In genomic region chr1:115533746-115534145, GRCm38 (mm10) we compare ENCODE assay signal across 26 mouse cellular contexts.
DNase-seq lines count a peak whose midpoint lies in the region; ATAC-seq and TF ChIP-seq lines count a peak whose summit lies in the region.
"Had no signal": no experiment of that assay in that cellular context is flagged by ENCODE, and none has a peak within 500 bp of the region (broad histone marks: within the 10 kb centered on the region; RNA-seq: fewer than 3 reads in every experiment).

No protein-coding gene starts in this region.

- 90% methylated on average over 2 of the region's 2 CpGs for WGBS in hindbrain, postnatal 0 days
- 88% methylated on average over 2 of the region's 2 CpGs for WGBS in hindbrain, embryonic 13.5 days
- WGBS in midbrain, embryonic 14.5 days = 92% methylated on average over 2 of the region's 2 CpGs
- WGBS in midbrain, embryonic 10.5 days = 92% methylated on average over 2 of the region's 2 CpGs
- 80% methylated on average over 2 of the region's 2 CpGs for WGBS in kidney, embryonic 16.5 days

- no peak overlapping the region for H3K4me2 ChIP-seq in hindbrain, postnatal 0 days (ENCODE audit: low read depth, low read length)
- no peak overlapping the region for H3K4me2 ChIP-seq in hindbrain, embryonic 13.5 days
- no peak overlapping the region for H3K4me2 ChIP-seq in midbrain, embryonic 14.5 days (ENCODE audit: low read length)
- no peak overlapping the region for H3K4me2 ChIP-seq in kidney, embryonic 16.5 days (replicated peaks; ENCODE audit: low read depth, low read length)
- H3K4me2 ChIP-seq: forebrain, embryonic 13.5 days; heart, embryonic 13.5 days; hindbrain, embryonic 12.5 days; limb, embryonic 13.5 days; liver, embryonic 11.5 days; lung, embryonic 15.5 days; midbrain, embryonic 13.5 days; neural tube, embryonic 15.5 days; stomach, embryonic 15.5 days had no signal

- peak; percentile 3 for DNase-seq in hindbrain, postnatal 0 days (ENCODE audit: low spot score)
- peak; percentile 34 for DNase-seq in midbrain, embryonic 14.5 days
- DNase-seq in midbrain, embryonic 10.5 days (ENCODE audit: low spot score) = no peak
- DNase-seq in brain, embryonic 14.5 days (ENCODE audit: low read depth) = peak; percentile 19
- peak; percentile 6 for DNase-seq in retina, postnatal 1 day
- DNase-seq: adrenal gland, postnatal 14 days; cerebellum, adult 18-20 months; heart, postnatal 14 days; kidney, adult 9 months; kidney, postnatal 14 days; lung, postnatal 36 days; thymus, adult 18-20 months; thymus, postnatal 25 days had no signal

- ATAC-seq in hindbrain, postnatal 0 days = no peak
- ATAC-seq in hindbrain, embryonic 13.5 days (ENCODE audit: low FRiP score) = no peak
- ATAC-seq in midbrain, embryonic 14.5 days (ENCODE audit: low FRiP score, low TSS enrichment) = no peak
- no peak for ATAC-seq in kidney, embryonic 16.5 days (ENCODE audit: low FRiP score, low TSS enrichment)
- ATAC-seq: CD4-positive, CD25-positive, alpha-beta regulatory T cell, adult 4 months; forebrain, embryonic 13.5 days; intestine, postnatal 0 days; midbrain, embryonic 13.5 days had no signal

- TF ChIP-seq POLR2A in brain, embryonic 14.5 days (IDR thresholded peaks at IDR 0.05; ENCODE audit: borderline replicate concordance, extremely low read depth, insufficient read depth, insufficient read length, poor library complexity, severe bottlenecking) = no peak

- no peak overlapping the region for H3K27ac ChIP-seq in hindbrain, postnatal 0 days
- no peak overlapping the region for H3K27ac ChIP-seq in hindbrain, embryonic 13.5 days
- no peak overlapping the region for H3K27ac ChIP-seq in midbrain, embryonic 14.5 days (replicated peaks; ENCODE audit: low read depth, low read length)
- H3K27ac ChIP-seq in midbrain, embryonic 10.5 days (replicated peaks) = no peak overlapping the region
- H3K27ac ChIP-seq in kidney, embryonic 16.5 days (ENCODE audit: low read length) = no peak overlapping the region
- H3K27ac ChIP-seq: forebrain, embryonic 13.5 days; heart, embryonic 13.5 days; hindbrain, embryonic 12.5 days; limb, embryonic 13.5 days; lung, embryonic 15.5 days; midbrain, embryonic 13.5 days; neural tube, embryonic 15.5 days; stomach, embryonic 15.5 days had no signal

- no peak overlapping the region for H3K9ac ChIP-seq in hindbrain, postnatal 0 days (replicated peaks; ENCODE audit: low read length)
- no peak overlapping the region for H3K9ac ChIP-seq in hindbrain, embryonic 13.5 days
- no peak overlapping the region for H3K9ac ChIP-seq in midbrain, embryonic 14.5 days (replicated peaks; ENCODE audit: low read length)
- no peak overlapping the region for H3K9ac ChIP-seq in kidney, embryonic 16.5 days (replicated peaks; ENCODE audit: low read length)
- H3K9ac ChIP-seq: forebrain, embryonic 13.5 days; heart, embryonic 13.5 days; hindbrain, embryonic 12.5 days; limb, embryonic 13.5 days; lung, embryonic 15.5 days; midbrain, embryonic 13.5 days; neural tube, embryonic 15.5 days; stomach, embryonic 15.5 days had no signal

- H3K9me3 ChIP-seq in hindbrain, postnatal 0 days (ENCODE audit: low read length) = no peaks in the 10 kb centered on the region
- H3K9me3 ChIP-seq in hindbrain, embryonic 13.5 days = no peaks in the 10 kb centered on the region
- H3K9me3 ChIP-seq in midbrain, embryonic 14.5 days (ENCODE audit: control insufficient read depth, low read length) = no peaks in the 10 kb centered on the region
- H3K9me3 ChIP-seq in midbrain, embryonic 10.5 days (replicated peaks) = no peaks in the 10 kb centered on the region
- no peaks in the 10 kb centered on the region for H3K9me3 ChIP-seq in kidney, embryonic 16.5 days (ENCODE audit: low read length)
- H3K9me3 ChIP-seq: forebrain, embryonic 13.5 days; heart, embryonic 13.5 days; hindbrain, embryonic 12.5 days; limb, embryonic 13.5 days; lung, embryonic 15.5 days; midbrain, embryonic 13.5 days; neural tube, embryonic 15.5 days; stomach, embryonic 15.5 days had no signal

- H3K4me1 ChIP-seq in hindbrain, postnatal 0 days (ENCODE audit: insufficient read depth, low read length) = no peaks in the 10 kb centered on the region
- H3K4me1 ChIP-seq in hindbrain, embryonic 13.5 days (replicated peaks) = no peaks in the 10 kb centered on the region
- H3K4me1 ChIP-seq in midbrain, embryonic 14.5 days (ENCODE audit: control insufficient read depth, insufficient read depth, low read length) = no peaks in the 10 kb centered on the region
- H3K4me1 ChIP-seq in midbrain, embryonic 10.5 days = no peaks in the 10 kb centered on the region
- no peaks in the 10 kb centered on the region for H3K4me1 ChIP-seq in kidney, embryonic 16.5 days (ENCODE audit: insufficient read depth, low read length)
- H3K4me1 ChIP-seq: forebrain, embryonic 13.5 days; heart, embryonic 13.5 days; hindbrain, embryonic 12.5 days; limb, embryonic 13.5 days; lung, embryonic 15.5 days; midbrain, embryonic 13.5 days; neural tube, embryonic 15.5 days; stomach, embryonic 15.5 days had no signal

- no peak overlapping the region for H3K4me3 ChIP-seq in hindbrain, postnatal 0 days (ENCODE audit: low read length)
- H3K4me3 ChIP-seq in hindbrain, embryonic 13.5 days = no peak overlapping the region
- no peak overlapping the region for H3K4me3 ChIP-seq in midbrain, embryonic 14.5 days (replicated peaks; ENCODE audit: low read depth, low read length)
- H3K4me3 ChIP-seq in midbrain, embryonic 10.5 days = no peak overlapping the region
- no peak overlapping the region for H3K4me3 ChIP-seq in kidney, embryonic 16.5 days (ENCODE audit: low read length)
- H3K4me3 ChIP-seq: forebrain, embryonic 13.5 days; heart, embryonic 13.5 days; hindbrain, embryonic 12.5 days; limb, embryonic 13.5 days; lung, embryonic 15.5 days; midbrain, embryonic 13.5 days; neural tube, embryonic 15.5 days; stomach, embryonic 15.5 days had no signal

- H3K27me3 ChIP-seq in hindbrain, postnatal 0 days (ENCODE audit: insufficient read depth, low read length) = no peaks in the 10 kb centered on the region
- H3K27me3 ChIP-seq in hindbrain, embryonic 13.5 days = no peaks in the 10 kb centered on the region
- H3K27me3 ChIP-seq in midbrain, embryonic 14.5 days (ENCODE audit: control insufficient read depth, insufficient read depth, low read length) = no peaks in the 10 kb centered on the region
- no peaks in the 10 kb centered on the region for H3K27me3 ChIP-seq in midbrain, embryonic 10.5 days (ENCODE audit: low read depth, poor library complexity, severe bottlenecking)
- H3K27me3 ChIP-seq in kidney, embryonic 16.5 days (ENCODE audit: insufficient read depth, low read length) = no peaks in the 10 kb centered on the region
- H3K27me3 ChIP-seq: forebrain, embryonic 13.5 days; heart, embryonic 13.5 days; hindbrain, embryonic 12.5 days; limb, embryonic 13.5 days; lung, embryonic 15.5 days; midbrain, embryonic 13.5 days; neural tube, embryonic 15.5 days; stomach, embryonic 15.5 days had no signal

- peak; percentile 45 for TF ChIP-seq CTCF in hindbrain, postnatal 0 days (IDR thresholded peaks at IDR 0.05; ENCODE audit: low read depth)
- peak; percentile 39; the same call in 1 of the 2 replicates for TF ChIP-seq CTCF in brain, embryonic 14.5 days (IDR thresholded peaks at IDR 0.05; ENCODE audit: borderline replicate concordance, extremely low read depth, insufficient read depth, insufficient read length)

- no peaks in the 10 kb centered on the region for H3K36me3 ChIP-seq in hindbrain, postnatal 0 days (ENCODE audit: insufficient read depth, low read length)
- no peaks in the 10 kb centered on the region for H3K36me3 ChIP-seq in hindbrain, embryonic 13.5 days
- no peaks in the 10 kb centered on the region for H3K36me3 ChIP-seq in midbrain, embryonic 14.5 days (ENCODE audit: control insufficient read depth, insufficient read depth, low read length)
- H3K36me3 ChIP-seq in midbrain, embryonic 10.5 days = no peaks in the 10 kb centered on the region
- no peaks in the 10 kb centered on the region for H3K36me3 ChIP-seq in kidney, embryonic 16.5 days (ENCODE audit: insufficient read depth, low read length)
- H3K36me3 ChIP-seq: heart, embryonic 13.5 days; hindbrain, embryonic 12.5 days; limb, embryonic 13.5 days; lung, embryonic 15.5 days; midbrain, embryonic 13.5 days; neural tube, embryonic 15.5 days; stomach, embryonic 15.5 days had no signal
